Mouse (Mus musculus) bone marrow, adult 2 months (tissue): Measurements from ENCODE around the gene Fut11. TPM values are rescaled to one million over a fixed set of nuclear protein-coding genes. Genes with fewer than 3 reads are reported as not detected.
"Not testable (repeated sequence)": the region's sequence is repeated elsewhere in the genome, so short reads cannot be mapped to it uniquely, and the experiment has no call there.

ENCODE experiments used
- H3K27ac ChIP-seq: fragments of 200-500 bp; 2 replicates; pipeline ENCODE4 v1.5.1; 2012; ENCODE audit warnings: low read depth, mild to moderate bottlenecking, control low read depth, inconsistent platforms, low read length; ENCODE audit not compliant: control insufficient read depth, poor library complexity, insufficient read depth
- H3K4me1 ChIP-seq: fragments of 200-500 bp; 2 replicates; pipeline ENCODE4 v1.6.1; 2011; ENCODE audit warnings: low read length; ENCODE audit not compliant: control insufficient read depth, insufficient read depth
- H3K4me3 ChIP-seq: fragments of 200-500 bp; replicated peaks from 2 replicates; pipeline ENCODE3; 2011; ENCODE audit warnings: mild to moderate bottlenecking, low read depth, low read length, control low read depth; ENCODE audit not compliant: control insufficient read depth
- CTCF ChIP-seq: fragments of 200-500 bp; IDR thresholded peaks from 2 replicates; pipeline ENCODE4 v1.5.1; 2011; ENCODE audit warnings: low read length, control low read depth; ENCODE audit not compliant: control insufficient read depth, insufficient read depth
- POLR2A ChIP-seq: fragments of 200-500 bp; IDR thresholded peaks from 2 replicates; pipeline ENCODE4 v1.6.1; 2011; ENCODE audit warnings: low read depth, mild to moderate bottlenecking, control low read depth, low read length, borderline replicate concordance; ENCODE audit not compliant: control insufficient read depth
- WGBS: fragments of 180-500 bp; shearing (Covaris S2); methylation state at CpG from one replicate; pipeline ENCODE4 v1.1.7; 2018; 5-methylcytosine and 5-hydroxymethylcytosine counted together
- polyA plus RNA-seq: library from polyadenylated mRNA; stranded (reverse); fragments of >200 nt; gene quantifications from 2 replicates; pipeline ENCODE4 v1.2.4, GENCODE M21; 2011; ENCODE audit warnings: low replicate concordance; ENCODE audit not compliant: missing spikeins, insufficient read depth, insufficient read length

Fut11 gene
- polyA plus RNA-seq, 1 experiment, result 5.8 TPM

DNA sequence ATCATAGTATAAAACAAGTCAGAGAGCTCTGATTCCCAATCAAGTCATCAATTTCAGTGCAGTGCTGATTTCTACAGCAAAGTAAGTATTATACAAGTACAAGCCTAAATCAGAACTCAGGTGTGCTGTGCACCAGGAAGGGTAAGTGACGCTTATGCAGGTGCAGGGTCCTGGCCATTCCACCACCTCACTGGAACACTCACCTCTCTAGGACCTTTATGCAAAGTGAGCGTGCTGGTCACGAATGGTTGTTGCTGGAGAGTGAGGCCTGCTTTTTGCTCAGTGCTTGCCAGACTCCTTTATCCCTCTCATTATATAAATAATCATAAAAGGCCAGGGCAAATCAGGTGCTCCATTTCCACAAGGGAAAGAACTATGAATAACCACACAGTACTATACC lies 5.6 kb downstream of the Fut11 start:
- WGBS, result 89% methylated on average over 3 of the region's 3 CpGs
- Histone ChIP-seq H3K27ac (no peak overlapping the region), H3K4me1 (peaks cover 4% of the 10 kb centered on the region), H3K4me3 (no peak overlapping the region)
- TF ChIP-seq POLR2A, result no peak

DNA sequence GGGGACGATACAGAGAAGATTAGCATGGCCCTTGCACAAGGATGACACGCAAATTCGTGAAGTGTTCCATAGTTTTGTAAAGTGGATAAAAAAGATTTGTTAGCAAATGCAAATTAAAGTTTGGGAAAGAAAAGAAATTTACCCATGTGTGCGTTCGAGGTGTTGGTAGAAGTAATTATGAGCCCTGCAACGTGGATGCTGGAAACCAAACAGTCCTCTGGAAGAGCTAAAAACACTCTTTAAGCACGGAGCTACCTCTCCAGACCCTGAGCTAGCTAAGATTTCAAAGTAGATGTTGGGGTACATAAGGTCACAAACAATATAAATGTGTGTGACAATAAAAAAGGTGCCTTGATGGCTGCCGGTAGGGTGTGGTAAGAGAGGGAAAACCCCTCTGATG lies 6.8 kb downstream of the Fut11 start:
- Histone ChIP-seq H3K27ac (no peak overlapping the region), H3K4me1 (peaks cover 1% of the 10 kb centered on the region; the same call in 1 of the 2 replicates), H3K4me3 (no peak overlapping the region)
- WGBS, result 79% methylated on average over 8 of the region's 8 CpGs
- TF ChIP-seq CTCF (no peak), POLR2A (no peak)

DNA sequence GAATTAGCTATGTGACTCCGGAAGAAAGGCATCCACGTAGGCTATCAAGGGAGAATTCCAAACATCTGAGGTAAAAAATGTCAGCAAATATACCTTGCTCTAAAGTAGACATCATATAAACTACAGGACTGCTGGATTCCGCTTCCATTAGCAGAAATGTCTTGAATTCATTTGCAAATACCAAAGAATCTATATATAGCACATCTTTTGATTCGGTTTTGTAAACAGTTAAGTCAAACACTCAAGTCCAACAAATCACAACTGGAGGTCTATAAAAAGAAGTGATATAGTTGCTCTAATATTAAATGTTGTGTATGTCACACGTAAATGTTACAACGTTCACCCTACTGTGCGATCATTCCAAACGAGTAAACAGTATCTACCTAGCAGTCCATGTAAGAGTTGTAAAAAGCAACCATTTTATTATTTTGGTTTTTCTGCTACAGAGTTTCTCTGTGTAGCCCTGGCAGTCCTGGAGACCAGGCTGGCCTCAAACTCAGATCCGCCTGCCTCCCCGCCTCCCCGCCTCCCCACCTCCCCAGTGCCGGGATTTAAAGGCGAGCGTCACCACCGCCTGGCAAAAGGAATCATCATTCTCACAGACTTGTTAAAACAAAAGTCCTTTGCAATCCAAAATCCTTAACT lies 7.5 kb downstream of the Fut11 start:
- WGBS, result 14% methylated on average over 15 of the region's 15 CpGs
- H3K4me3 ChIP-seq, result peak overlapping the region; percentile 91
- H3K27ac ChIP-seq, result peak overlapping the region; percentile 24; the same call in 1 of the 2 replicates
- H3K4me1 ChIP-seq, result no peaks in the 10 kb centered on the region; the same call in 1 of the 2 replicates
- TF ChIP-seq CTCF (no peak), POLR2A (no peak)

DNA sequence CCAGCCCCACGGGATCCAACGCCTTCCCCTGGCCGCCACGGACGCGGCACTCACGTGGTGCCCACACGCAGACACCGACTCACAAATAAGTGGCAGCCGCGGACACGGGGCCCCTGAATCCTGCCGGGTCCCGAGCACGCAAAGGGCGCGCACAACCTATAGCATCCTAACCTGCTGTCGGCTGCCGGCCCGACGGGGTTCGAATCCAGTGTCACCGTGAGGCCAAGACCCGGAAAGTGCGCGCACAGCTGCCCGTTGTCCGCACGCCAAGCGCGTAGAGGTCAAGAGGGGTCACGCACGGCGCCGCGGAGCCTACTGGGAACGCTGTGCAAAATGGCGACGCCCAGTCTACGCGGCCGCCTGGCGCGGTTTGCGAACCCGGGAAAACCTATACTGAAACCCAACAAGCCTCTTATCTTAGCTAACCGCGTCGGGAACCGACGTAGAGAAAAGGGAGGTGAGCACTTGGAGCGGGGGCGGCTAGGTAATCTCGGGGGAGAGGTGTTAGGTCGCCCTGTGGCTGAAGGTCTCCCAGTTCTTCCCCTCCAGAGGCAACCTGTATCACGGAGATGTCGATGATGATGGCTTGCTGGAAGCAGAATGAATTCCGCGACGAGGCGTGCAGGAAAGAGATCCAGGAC lies 8.1 kb downstream of the Fut11 start, which contains the start of gene Chchd1:
Gene Chchd1, plus strand, starts transcription at position 266 of the 641 bp plus-strand sequence.
- H3K27ac ChIP-seq, result peak within 1 kb of the TSS; percentile 82
- WGBS, result under 1% methylated on average over 61 of the region's 61 CpGs
- H3K4me3 ChIP-seq, result peak within 1 kb of the TSS; percentile 91
- H3K4me1 ChIP-seq, result no peaks in the 10 kb centered on the region; the same call in 1 of the 2 replicates
- TF ChIP-seq CTCF, result no peak
- TF ChIP-seq POLR2A, result peak; percentile 79; the same call in 1 of the 2 replicates

DNA sequence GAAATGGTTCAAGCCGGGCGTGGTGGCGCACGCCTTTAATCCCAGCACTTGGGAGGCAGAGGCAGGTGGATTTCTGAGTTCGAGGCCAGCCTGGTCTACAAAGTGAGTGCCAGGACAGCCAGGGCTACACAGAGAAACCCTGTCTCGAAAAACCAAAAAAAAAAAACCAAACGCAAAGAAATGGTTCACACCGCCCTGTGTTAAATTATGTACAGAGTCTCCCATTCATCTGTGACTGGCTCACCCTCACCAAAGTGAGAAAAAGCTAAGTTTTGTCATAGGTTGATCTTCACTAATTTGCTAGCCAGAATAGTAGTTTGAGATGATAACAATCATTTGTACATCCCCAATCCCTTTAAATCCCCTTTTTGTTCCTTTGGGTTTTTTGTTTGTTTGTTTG lies 8.7 kb downstream of the Fut11 start:
- Histone ChIP-seq H3K27ac (peak overlapping the region; percentile 82), H3K4me3 (peak overlapping the region; percentile 91)
- 6% methylated on average over 8 of the region's 8 CpGs for WGBS
- H3K4me1 ChIP-seq, result not testable (repeated sequence)

DNA sequence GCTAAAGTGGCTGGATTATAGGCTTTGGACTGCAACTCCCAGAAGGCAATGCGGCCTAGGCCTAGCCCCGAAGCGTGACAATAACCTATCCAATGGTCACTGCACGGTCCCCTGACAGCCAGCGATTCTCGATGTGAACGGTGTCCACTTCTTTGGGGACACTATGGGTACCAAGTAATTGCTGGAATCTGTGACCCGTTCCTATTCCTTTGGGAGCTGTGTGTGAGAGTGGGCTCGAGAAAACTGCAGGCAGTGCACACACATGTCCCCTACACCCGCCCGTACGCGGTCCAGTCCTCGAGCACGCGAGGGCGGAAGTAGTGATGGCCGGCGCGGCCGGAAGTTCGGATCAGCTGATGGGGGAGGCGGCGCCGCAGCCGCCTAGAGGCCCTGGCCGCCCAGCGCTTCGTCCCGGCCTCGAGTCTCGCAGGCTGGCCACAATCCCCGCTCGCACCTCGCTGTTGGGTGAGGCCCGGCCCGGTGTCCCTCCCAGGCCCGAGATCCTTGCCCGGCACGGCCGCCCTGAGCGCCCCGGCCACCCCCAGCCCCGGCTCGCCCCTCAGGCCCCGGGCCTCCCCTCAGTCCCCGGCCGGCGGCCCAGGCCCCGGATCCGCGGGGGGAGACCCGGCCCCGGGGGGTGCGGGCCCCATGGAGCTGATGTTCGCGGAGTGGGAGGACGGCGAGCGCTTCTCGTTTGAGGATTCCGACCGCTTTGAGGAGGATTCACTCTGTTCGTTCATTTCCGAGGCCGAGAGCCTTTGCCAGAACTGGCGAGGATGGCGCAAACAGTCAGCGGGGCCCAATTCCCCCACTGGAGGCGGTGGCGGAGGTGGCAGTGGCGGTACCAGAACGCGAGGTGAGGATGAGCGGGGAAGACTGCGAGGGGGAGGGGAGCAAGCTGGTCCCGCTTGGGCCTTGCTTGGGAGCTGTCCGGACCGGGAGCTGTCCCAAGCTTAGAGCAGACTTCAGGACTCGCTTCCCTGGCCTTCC lies 12.7 kb downstream of the Fut11 start, which contains the start of gene Zswim8:
Gene Zswim8, plus strand, starts transcription at position 352 of the 990 bp plus-strand sequence.
- WGBS, result under 1% methylated on average over 80 of the region's 80 CpGs
- Histone ChIP-seq H3K4me1 (peaks cover 1% of the 10 kb centered on the region; the same call in 1 of the 2 replicates), H3K4me3 (peak within 1 kb of the TSS; percentile 79), H3K27ac (peak within 1 kb of the TSS; percentile 25)
- TF ChIP-seq POLR2A, result peak; percentile 89; the same call in 1 of the 2 replicates
- TF ChIP-seq CTCF, result peak; percentile 18; the same call in 1 of the 2 replicates

DNA sequence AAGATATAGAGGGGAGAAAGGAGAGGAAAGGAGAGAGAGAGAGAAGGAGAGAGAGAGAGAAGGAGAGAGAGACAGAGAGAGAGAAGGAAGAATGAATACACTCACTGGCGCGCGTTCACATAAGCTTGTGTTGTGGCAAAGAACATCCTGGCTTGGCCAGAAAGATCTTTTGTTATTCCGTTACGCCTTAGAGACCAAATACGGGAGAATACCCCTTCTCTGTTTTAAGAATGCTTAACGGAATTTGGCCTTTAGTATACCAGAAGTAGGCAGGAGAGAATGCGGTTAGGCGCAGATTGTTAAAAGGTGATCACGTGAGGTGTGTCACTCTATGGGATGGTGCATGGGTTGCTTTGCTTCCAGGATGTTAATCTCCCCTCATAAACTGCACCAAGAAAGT lies 13.5 kb downstream of the Fut11 start:
- H3K4me1 ChIP-seq, result peaks cover 1% of the 10 kb centered on the region; the same call in 1 of the 2 replicates
- WGBS, result 4% methylated on average over 10 of the region's 10 CpGs
- H3K27ac ChIP-seq, result peak overlapping the region; percentile 25; the same call in 1 of the 2 replicates
- peak overlapping the region; percentile 79 for H3K4me3 ChIP-seq
- no peak for TF ChIP-seq CTCF
- TF ChIP-seq POLR2A, result no peak

DNA sequence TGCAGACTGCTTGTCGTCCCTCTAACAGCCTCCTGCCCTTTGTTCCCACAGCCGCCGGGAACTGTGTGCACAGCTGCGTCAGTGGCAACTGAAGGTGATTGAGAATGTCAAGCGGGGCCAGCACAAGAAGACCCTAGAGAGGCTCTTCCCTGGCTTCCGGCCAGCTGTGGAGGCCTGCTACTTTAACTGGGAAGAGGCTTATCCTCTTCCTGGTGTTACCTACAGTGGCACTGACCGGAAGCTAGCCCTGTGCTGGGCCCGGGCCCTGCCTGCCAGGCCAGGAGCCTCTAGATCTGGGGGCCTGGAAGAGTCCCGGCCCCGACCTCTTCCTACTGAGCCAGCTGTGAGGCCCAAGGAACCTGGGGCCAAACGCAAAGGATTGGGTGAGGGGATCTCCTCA lies 19.1 kb downstream of the Fut11 start:
- Histone ChIP-seq H3K4me3 (no peak overlapping the region), H3K4me1 (no peaks in the 10 kb centered on the region; the same call in 1 of the 2 replicates), H3K27ac (no peak overlapping the region)
- 92% methylated on average over 11 of the region's 11 CpGs for WGBS
- TF ChIP-seq CTCF (no peak), POLR2A (no peak)
